Mouse (Mus musculus): Measurements from ENCODE around the gene Col11a2. TPM values are rescaled to one million over a fixed set of nuclear protein-coding genes. Genes with fewer than 3 reads are reported as not detected.
A peak's percentile ranks its signal among the peaks of the same experiment; 100 is the strongest.

Gene Col11a2
- polyA plus RNA-seq, 1 experiment = 0.69 TPM

GRCm38 (mm10) chr17:34057224-34057623 lies 18.0 kb downstream of the Col11a2 start:
- no peak for DNase-seq (ENCODE audit: low read depth)

DNA sequence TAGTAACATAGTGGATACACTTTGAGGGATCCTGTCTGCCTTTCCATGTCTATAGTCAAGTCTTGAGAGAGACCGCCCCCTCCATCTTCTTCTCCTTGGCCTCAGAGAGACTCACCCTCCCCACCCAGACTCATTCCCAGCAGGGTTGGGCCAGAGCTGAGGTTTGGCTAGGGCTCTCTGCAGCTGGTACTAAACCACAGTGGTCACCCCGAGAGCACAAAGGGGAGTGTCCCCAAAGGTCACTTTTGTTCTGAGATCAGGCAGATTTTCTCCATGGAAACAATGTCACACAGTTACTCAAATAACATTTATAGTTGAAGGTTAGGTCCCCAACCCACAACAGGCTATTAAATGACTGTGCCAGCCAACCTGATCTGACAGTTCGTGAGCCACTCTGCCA lies 29.6 kb downstream of the Col11a2 start:
- no peak for DNase-seq (ENCODE audit: low read depth)

- DNase-seq (ENCODE audit: low read depth) = no peak
These were observed 32.9 kb downstream of the Col11a2 start for GRCm38 (mm10) chr17:34072091-34072490.

- peak; percentile 5 for DNase-seq (ENCODE audit: low read depth)
These were observed 36.0 kb downstream of the Col11a2 start for GRCm38 (mm10) chr17:34075271-34075670.

DNA sequence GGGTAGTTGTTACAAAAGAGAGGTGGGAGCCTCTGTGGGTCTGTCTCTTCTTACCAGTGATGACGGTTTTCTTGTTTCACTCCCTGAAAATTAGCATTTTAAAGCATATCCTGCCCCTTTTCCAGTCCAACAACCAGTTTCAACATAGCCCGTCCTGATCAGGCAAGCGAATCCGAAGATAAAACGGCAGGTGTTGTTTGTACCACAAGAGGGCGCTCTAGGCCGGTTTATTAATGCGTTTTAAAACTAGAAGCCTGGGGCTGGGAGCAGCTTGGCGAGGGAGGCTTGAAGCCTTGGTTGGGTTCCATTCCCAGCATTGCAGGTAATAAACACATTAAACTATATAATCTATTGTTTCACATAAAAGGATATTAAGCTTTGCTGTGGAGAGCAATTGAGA lies 38.3 kb downstream of the Col11a2 start:
- DNase-seq (ENCODE audit: low read depth) = peak; percentile 13

- no peak for DNase-seq (ENCODE audit: low read depth)
These were observed 38.9 kb downstream of the Col11a2 start for GRCm38 (mm10) chr17:34078148-34078547.

DNA sequence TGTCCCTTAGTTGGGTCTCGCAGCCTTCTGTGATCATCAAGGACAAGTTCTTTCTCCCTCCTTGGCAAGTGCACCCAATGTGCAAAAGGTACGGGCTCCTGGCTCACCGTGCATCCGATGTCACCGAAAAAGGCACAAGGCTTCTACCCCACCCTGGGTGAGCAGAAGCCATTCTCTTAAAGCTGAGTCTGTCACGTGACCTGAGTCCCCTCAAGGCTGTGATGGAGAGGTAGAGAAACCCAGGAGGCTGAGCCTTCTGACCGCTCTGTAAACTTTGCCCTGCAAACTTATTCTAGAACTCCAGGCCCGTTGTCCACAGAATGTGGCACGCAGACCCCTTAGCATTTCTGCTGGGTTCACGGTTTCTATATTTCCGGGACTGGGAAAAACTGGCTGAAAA lies 39.8 kb downstream of the Col11a2 start:
- DNase-seq (ENCODE audit: low read depth) = no peak

DNA sequence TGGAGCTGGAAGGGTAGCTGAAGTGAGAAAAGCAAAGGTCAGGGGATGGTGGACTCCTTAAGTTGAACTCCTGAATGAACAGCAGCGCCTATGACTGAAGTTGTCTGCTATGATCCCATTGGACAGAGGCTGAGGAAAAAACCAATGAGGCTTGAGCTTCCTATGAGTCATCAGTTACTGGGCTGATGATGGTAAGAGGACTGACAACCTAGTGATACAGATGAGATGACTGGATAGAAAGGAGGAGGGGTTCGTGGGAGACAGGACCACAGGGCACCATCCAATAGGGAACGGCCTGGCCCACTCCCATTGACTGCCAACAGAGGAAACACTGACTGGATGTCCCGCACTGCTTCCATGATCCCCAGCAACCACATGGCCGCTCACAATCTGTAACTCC lies 40.4 kb downstream of the Col11a2 start:
- DNase-seq (ENCODE audit: low read depth) = no peak

- no peak for DNase-seq (ENCODE audit: low read depth)
These were observed 43.9 kb downstream of the Col11a2 start for GRCm38 (mm10) chr17:34083104-34083503.

- no peak for DNase-seq (ENCODE audit: low read depth)
These were observed 48.1 kb downstream of the Col11a2 start for GRCm38 (mm10) chr17:34087386-34087785.

DNA sequence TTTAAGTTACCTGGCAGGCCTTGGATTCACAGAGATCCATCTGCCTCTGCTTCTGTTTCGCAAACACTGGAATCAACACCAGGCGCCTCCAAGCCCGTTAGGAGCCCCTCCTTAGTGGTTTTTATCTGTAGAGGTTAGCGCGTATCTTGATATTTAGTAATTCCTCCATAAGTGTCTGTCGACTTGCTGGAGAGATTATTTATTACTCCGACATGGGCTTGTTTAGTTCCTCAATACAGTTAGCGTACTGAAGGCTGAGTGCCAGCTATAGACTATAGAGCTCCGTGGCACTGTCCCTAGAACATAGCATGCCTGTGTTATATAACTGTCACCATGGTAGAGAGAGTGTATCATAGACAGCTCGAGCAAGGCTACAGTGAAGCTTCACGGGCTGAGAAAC lies 48.9 kb downstream of the Col11a2 start:
- DNase-seq (ENCODE audit: low read depth) = no peak

GRCm38 (mm10) chr17:34090923-34091322 lies 51.7 kb downstream of the Col11a2 start:
- no peak for DNase-seq (ENCODE audit: low read depth)

GRCm38 (mm10) chr17:34092197-34092875 lies 53.1 kb downstream of the Col11a2 start, which contains the start of gene H2-Oa:
TSS of gene H2-Oa (plus strand) at chr17:34092340.
- no peak for DNase-seq (ENCODE audit: low read depth)

GRCm38 (mm10) chr17:34093199-34093874 lies 54.1 kb downstream of the Col11a2 start:
- DNase-seq (ENCODE audit: low read depth) = no peak

GRCm38 (mm10) chr17:34094283-34095035 lies 55.2 kb downstream of the Col11a2 start:
- DNase-seq (ENCODE audit: low read depth) = no peak

- no peak for DNase-seq (ENCODE audit: low read depth)
These were observed 57.3 kb downstream of the Col11a2 start for GRCm38 (mm10) chr17:34096497-34097010.

- no peak for DNase-seq (ENCODE audit: low read depth)
These were observed 58.0 kb downstream of the Col11a2 start for GRCm38 (mm10) chr17:34097272-34097671.

DNA sequence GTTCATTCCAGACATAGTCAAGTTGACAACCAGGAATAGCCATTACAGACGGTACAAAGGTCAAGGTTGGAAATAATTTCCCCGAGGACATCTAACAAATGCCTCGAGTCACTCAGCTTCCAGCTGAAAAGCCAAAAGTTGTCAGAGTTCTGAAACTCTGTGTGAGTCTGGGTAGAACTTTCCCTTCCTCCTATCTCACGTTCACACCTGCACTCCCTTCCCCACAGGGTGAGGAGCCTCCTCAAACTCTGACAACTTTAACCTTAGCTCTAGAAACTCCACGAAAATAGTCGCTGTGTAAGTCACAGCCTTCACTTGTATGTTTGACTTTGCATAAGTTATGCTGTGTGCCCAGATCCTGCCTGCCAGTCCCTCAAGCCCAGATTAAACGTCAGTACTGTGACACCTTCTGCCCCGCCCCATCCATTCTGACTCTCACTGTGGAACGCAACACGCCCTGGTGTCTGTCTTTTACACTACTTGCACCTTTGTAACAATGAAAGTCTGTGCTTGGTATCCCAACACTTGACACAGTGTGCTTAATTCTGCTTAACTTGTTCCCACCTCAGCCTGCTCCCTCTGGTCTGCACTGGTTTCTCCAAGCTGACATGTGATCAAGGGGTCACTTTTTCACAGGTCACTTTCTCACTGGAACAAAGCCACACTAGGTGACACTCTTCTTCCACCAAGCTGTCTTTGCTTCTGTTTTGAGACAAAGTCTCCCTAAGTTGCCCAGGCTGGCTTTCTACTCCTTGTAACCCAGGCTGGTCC lies 59.7 kb downstream of the Col11a2 start:
- DNase-seq (ENCODE audit: low read depth) = no peak

DNA sequence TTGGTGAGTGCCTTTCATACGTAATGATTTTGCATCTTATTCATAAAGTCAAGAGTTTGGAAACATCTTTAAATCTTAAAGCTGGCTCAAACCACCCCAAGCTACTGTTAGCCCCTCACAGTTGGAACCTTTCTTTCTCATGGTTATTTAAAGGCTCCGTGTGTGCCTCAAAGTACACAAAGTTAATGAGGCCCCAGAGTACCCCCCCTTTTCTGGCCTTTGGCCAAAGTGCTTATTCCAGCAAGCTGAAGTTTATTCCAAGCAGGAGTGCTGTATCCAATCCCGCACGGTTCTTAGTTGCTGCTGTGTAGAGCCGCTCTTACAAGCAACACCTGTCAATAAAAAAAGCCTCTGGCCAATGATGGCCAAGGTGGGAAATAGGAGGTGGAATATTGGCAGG lies 60.3 kb downstream of the Col11a2 start:
- DNase-seq (ENCODE audit: low read depth) = no peak

- DNase-seq (ENCODE audit: low read depth) = no peak
These were observed 61.9 kb downstream of the Col11a2 start for GRCm38 (mm10) chr17:34101185-34101584.

- DNase-seq (ENCODE audit: low read depth) = no peak
These were observed 62.4 kb downstream of the Col11a2 start for GRCm38 (mm10) chr17:34101604-34102032.

DNA sequence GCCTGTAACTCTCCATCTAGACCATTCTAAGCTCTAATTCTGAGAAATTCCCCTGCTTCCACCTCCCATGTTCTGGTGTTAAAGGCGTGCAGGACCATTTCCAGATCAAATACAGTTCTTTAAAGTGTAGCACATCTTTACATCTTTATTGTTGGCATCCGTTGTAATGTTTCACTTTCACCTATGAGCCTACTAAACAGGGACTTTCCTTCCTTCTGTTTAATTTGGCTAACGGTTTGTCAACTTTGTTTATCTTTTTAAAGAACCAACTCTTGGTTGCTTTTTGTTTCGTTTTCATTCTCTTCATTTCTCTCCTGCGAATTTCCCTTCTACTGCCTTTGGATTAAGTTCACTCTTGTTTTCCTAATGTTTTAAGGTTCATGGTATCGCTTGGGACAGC lies 63.6 kb downstream of the Col11a2 start:
- DNase-seq (ENCODE audit: low read depth) = no peak

Data from gonadal fat pad, adult 2 months (tissue).